Mouse (Mus musculus) large intestine, adult 2 months (tissue): ENCODE results near the gene B430305J03Rik. TPM values are rescaled to one million over a fixed set of nuclear protein-coding genes. Genes with fewer than 3 reads are reported as not detected.

Experiments
- DNase-seq: peaks from one replicate; pipeline ENCODE4 v3.0.0-alpha.2; 2012; ENCODE audit warnings: low read depth, low spot score
- WGBS: fragments of 180-500 bp; shearing (Covaris S2); methylation state at CpG from one replicate; pipeline ENCODE4 v1.1.7; 2018; 5-methylcytosine and 5-hydroxymethylcytosine counted together
- polyA plus RNA-seq: library from polyadenylated mRNA; depleted of rRNA; stranded (reverse); fragments of >200 nt; gene quantifications from 2 replicates; pipeline ENCODE4 v1.2.3, GENCODE M21; 2012; rRNA removed

Gene B430305J03Rik
- polyA plus RNA-seq, result 0.06 and 0.10 TPM in 2 replicates

DNA sequence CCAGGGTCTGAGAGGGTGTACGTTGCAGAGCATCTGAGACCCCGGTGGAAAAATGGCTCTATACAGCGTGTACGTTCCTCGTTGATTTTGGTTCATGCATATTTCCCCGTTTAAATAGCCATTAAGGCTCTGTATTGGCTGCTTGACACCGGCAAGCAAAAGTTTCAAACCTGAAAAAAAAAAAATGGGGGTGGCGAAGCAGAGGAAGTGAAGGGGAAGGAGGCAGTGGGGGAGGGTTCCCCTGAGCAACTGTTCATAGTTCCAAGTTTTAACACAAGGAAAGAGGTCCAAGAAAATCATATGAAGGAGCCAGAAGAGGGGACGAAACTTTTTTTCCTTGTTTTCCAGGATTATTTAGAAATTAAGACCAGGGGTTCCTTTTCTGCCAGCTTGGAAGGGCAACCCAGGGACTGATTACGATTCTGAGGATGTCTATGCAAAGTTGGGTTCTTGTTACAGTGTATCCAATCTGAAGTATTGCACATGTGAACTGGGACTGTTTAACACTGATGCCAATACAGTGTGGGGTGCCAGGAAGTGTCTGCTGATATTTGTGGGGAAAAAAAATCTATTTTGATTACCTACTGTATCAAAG lies at the start of gene B430305J03Rik:
Gene B430305J03Rik, minus strand, starts transcription at position 173 of the 595 bp plus-strand sequence.
- 8% methylated on average over 10 of the region's 10 CpGs for WGBS
- DNase-seq, result no peak

- 67% methylated on average over 6 of the region's 6 CpGs for WGBS
- no peak for DNase-seq
Measured at GRCm38 (mm10) chr3:61409683-61410082, 43.9 kb upstream of the B430305J03Rik start.

DNA sequence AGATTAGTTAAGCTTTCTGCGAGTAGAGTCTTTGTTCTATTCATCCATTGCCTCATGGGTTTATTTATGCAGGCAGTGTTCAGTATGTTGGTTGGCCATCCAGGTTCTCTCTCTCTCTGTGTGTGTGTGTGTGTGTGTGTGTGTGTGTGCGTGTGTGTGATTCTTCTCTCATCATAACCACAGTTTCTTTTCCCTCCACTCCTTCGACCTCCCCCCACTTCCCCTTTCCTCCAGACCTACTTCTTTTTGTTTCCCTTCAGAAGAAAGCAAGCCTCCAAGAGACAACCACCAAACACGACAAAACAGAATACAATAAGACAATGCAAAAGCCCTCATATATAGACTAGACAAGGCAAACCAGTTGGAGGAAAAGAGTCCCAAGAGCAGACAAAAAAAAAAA lies 41.2 kb upstream of the B430305J03Rik start:
- no peak for DNase-seq
- 78% methylated on average over 4 of the region's 4 CpGs for WGBS

DNA sequence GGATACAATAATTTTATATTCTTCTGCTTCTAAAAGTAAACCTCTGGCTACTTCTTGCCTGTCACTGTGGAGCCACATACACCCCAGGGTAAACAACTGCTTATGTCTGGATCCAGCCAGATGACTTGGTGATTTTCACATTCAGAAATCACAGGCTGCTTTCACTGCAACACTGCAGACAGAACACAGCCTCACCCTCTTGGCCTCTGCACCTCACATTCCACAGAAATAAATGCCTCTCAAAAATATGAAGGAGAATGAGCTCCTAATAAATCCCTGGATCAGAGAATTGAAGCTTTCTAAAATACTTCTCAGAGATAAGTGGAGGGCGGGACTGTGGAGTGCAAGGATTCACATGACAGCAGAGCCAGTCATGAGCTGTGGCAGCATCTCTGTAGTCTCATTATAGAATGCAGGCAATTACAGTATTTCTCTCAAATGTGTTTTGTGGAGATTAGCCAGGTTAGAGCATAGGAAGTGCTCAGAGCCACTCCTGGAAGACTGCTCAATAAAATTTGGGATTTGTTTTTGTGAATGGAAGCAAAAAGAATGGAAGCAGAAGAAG lies 35.2 kb upstream of the B430305J03Rik start:
- 42% methylated on average over 1 of the region's 1 CpGs for WGBS
- DNase-seq, result no peak

DNA sequence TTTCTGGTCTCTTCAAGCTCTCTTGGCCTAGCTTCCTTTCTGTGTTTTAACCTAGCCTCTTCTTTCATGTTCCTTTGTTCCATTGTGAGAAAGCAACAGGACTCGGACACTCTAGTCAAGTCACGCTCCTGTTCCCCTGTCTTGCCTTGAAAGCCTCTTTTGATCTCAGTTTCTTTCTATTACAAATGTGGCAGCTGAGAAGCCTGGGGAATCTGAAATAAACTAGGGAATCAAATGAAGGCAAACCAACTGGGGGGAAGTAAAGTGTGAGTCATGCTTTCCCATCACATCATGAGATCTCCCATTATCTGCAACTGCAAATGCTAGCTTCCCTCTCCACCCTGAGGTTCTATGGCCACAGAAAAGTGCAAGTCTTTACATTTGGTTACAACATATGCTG lies 31.0 kb upstream of the B430305J03Rik start:
- no peak for DNase-seq
- WGBS, result 88% methylated on average over 2 of the region's 2 CpGs

GRCm38 (mm10) chr3:61395382-61395781 lies 29.6 kb upstream of the B430305J03Rik start:
- DNase-seq, result no peak
- WGBS, result 76% methylated on average over 3 of the region's 3 CpGs

GRCm38 (mm10) chr3:61393520-61393919 lies 27.8 kb upstream of the B430305J03Rik start:
- 59% methylated on average over 3 of the region's 3 CpGs for WGBS

DNA sequence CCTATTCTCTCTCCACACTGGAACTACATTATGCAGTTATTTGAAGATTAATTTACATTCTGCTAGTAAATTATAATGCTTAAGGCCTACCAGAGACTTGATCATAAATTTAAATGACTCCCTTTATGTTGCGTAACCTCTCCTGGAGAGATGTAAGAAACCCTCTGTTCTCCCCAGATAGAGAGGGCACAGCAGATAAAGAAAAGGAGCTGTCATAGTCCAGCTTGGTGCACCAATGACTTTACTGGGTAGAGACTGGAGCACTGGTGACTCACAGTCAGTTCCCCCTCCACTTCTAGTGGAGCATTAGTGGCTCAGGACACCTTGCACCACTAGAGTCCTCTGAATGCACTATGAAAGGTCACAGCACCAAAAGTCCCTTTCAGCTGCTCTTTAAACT lies 27.1 kb upstream of the B430305J03Rik start:
- 77% methylated on average over 1 of the region's 1 CpGs for WGBS

More at GRCm38 (mm10) chr3:61393520-61393919, 27.8 kb upstream of the B430305J03Rik start:
- no peak for DNase-seq

DNA sequence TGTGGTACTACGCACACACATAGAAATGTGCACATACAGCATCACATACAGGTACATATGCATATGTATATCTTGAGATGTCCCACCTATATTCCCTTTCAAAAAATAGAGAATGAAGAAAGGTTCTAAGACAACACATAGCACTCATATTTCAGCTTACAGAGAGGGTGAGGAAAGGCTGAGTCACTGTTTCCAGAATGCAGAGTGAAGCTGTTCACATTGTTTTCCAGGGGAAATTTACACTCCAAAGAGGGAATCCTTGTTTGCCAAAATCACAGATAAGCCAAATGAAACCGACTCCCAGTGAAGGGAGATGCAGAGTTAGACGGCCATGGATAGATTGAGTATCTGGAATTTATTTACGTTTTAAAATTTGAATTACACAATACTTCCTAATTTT lies 25.8 kb upstream of the B430305J03Rik start:
- no peak for DNase-seq
- WGBS, result 59% methylated on average over 4 of the region's 4 CpGs

More for the DNA sequence above, 27.1 kb upstream of the B430305J03Rik start:
- DNase-seq, result no peak

DNA sequence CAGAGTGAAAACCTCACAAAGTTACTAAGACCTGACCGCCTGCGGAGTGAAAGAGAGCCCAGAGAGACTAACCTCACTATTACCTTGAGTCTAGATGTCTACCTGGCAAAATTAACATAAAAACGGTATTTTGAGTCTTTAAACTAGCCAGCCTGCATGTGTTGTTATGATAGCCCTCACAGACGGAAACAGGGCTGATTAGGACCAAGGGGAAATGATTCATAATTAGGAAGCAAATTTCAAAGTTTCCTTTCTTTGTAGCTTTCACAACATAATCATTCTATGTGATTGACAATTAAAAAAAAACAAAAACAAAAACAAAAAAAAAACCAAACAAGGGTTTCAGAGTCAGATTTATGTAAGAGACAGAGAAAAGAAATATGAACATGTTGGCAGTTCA lies 20.6 kb upstream of the B430305J03Rik start:
- 70% methylated on average over 4 of the region's 4 CpGs for WGBS
- no peak for DNase-seq

DNA sequence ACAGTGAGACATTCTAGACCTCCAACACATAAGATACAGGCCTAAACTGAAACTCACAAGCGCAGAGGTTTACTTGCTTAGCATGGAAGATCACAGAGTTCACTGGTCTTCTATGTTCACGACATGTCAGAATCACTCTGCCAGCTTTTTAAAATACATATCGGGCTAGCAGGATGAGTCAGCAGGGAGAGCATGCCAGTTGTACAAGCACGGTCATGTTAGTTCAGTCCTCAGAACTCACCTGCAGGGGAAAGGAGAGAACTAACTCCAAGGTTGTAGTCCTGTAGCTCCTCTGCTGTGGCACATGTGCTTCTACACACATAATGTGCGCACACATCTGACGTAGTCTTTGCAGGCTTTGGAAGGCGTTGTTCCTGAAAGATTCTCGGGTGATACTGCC lies 10.2 kb upstream of the B430305J03Rik start:
- DNase-seq, result no peak

GRCm38 (mm10) chr3:61368446-61368845 lies 2.7 kb upstream of the B430305J03Rik start:
- WGBS, result 83% methylated on average over 1 of the region's 1 CpGs
- no peak for DNase-seq

More for the DNA sequence above, 10.2 kb upstream of the B430305J03Rik start:
- WGBS, result 91% methylated on average over 8 of the region's 8 CpGs

DNA sequence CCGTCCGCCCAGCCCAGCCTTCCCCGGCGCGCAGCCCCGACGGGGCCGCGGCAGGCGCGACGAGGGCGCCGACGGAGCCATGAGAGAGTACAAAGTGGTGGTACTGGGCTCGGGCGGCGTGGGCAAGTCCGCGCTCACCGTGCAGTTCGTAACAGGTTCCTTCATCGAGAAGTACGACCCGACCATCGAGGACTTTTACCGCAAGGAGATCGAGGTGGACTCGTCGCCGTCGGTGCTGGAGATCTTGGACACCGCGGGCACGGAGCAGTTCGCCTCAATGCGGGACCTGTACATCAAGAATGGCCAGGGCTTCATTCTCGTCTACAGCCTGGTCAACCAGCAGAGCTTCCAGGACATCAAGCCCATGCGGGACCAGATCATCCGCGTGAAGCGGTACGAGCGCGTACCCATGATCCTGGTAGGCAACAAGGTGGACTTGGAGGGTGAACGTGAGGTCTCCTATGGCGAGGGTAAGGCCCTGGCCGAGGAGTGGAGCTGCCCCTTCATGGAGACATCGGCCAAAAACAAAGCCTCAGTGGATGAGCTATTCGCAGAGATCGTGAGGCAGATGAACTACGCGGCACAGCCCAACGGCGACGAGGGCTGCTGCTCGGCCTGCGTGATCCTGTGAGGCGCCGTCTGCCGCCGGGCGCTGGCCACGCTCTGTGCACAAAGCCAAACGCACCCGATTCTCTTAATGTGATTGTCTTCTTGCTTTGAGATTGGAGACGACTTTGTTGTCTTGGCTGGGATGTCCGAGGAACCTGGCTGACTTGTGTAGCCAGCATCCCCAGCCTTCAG lies 573 bp downstream of the B430305J03Rik start:
- DNase-seq, result no peak
- under 1% methylated on average over 68 of the region's 68 CpGs for WGBS

DNA sequence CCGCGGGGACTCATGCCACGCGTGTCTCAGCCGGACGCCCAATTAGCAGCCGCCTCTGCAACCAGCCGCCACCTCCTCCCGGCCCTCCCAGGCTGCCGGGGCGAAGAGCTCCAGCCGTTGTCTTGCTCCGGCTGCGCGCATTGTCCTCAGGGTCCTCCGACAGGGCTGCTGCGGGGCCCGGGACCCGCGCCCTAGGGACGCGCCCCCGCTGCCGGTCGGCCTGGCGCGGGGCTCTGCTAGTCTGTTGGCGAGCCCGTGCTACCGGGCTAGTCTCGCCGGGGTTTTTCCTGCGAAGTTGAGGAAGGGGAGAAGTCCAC lies 1.1 kb downstream of the B430305J03Rik start:
- under 1% methylated on average over 33 of the region's 33 CpGs for WGBS

DNA sequence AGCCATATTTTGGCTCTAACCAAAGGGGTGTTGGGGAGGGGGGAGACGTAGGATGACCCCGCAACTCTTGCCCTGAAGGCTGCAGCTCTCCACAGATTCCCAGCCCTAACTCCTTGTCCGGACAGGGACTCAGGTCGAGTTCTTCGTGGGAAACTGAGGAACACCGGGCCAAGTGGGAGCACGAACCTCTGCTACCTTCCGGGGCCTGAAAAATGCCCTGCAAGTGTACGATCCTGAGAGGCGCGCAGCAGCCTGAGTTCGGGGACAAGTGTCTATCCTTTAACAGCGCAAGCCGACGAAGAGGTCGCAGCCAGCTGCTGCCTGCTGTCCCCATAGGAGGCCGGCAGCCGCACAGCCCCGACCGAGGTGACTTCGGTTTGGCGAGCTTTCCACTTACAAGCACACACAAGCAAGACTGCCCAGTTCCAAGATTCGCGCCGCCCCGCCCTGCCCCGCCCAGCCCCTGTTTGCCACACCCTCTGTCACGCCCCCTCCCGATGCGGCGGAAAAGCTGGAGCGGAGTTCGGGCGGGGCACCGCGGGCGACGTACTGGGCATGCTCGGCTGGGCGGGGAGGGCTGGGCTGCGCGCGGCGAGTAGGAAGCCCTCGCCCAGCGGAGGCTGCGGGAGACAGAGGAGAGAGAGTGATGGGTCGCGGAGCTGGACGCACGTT lies 1.6 kb downstream of the B430305J03Rik start:
- WGBS, result under 1% methylated on average over 51 of the region's 51 CpGs
- DNase-seq, result peak; percentile 71

More for the DNA sequence above, 1.1 kb downstream of the B430305J03Rik start:
- no peak for DNase-seq

- DNase-seq, result peak; percentile 94
- WGBS, result 1% methylated on average over 30 of the region's 30 CpGs
Measured at GRCm38 (mm10) chr3:61363161-61363988, 2.4 kb downstream of the B430305J03Rik start.

GRCm38 (mm10) chr3:61362821-61363160 lies 3.0 kb downstream of the B430305J03Rik start:
- 3% methylated on average over 9 of the region's 9 CpGs for WGBS
- no peak for DNase-seq

DNA sequence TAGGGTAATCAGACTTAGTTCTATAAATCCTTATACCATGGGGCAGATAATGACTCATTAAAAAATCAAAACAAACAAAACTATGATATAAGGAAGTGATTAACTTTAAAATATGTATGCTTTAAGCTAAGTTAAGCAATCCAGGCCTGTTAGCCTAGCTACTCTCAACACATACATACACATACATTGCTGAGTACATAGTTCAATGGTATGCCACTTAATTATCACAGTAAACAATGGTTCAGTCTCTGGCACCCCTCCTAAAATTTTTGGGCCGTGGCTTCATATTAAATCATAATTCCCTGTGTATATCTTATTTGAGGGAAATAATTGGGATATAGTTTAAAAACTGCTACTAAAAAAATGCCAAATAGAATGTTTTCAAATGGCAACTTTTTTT lies 4.4 kb downstream of the B430305J03Rik start, which contains the start of gene Rap2b:
Gene Rap2b, plus strand, starts transcription at position 301 of the 400 bp plus-strand sequence.
- no peak for DNase-seq
- WGBS, result 36% methylated on average over 1 of the region's 1 CpGs

DNA sequence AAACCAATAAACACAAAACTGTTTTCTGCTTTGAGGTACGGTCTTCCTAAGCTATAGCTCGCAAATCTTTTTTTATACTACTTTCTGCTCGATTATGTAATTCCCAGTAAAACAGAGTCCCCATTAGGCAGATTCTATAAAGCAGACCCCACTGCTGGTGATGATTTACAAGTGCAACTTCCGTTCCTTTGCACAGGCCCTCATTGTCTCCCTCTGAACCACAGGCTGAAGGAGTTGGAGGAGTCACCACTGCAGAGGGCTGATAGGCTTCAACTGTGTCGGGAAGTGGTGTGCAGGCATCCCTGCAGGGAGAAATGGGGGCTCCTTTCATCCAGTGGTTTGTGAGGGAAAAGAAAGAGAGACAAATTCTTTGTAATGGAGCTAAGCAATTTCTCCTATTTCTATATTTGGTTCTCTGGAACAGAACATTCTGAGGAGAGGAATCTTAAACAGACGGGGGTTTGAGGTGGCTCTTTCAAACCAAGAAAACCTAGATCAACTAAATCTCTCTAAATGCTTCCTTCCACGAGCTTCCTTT lies 6.9 kb downstream of the B430305J03Rik start:
- DNase-seq, result no peak
- WGBS, result 38% methylated on average over 7 of the region's 7 CpGs
